Mouse (Mus musculus): ENCODE data around the gene Gm17949.

The Gm17949 gene

GRCm38 (mm10) chr17:57011236-57012141, at the start of gene Gm17949, which contains the start of gene Gtf2f1:
Gene Gm17949 (plus strand): TSS chr17:57011469.
Gene Gtf2f1 (minus strand): TSS chr17:57011288.
- DNase-seq = peak; percentile 95

GRCm38 (mm10) chr17:56961880-56962279, 49.4 kb upstream of the Gm17949 start:
- no peak for DNase-seq

DNA sequence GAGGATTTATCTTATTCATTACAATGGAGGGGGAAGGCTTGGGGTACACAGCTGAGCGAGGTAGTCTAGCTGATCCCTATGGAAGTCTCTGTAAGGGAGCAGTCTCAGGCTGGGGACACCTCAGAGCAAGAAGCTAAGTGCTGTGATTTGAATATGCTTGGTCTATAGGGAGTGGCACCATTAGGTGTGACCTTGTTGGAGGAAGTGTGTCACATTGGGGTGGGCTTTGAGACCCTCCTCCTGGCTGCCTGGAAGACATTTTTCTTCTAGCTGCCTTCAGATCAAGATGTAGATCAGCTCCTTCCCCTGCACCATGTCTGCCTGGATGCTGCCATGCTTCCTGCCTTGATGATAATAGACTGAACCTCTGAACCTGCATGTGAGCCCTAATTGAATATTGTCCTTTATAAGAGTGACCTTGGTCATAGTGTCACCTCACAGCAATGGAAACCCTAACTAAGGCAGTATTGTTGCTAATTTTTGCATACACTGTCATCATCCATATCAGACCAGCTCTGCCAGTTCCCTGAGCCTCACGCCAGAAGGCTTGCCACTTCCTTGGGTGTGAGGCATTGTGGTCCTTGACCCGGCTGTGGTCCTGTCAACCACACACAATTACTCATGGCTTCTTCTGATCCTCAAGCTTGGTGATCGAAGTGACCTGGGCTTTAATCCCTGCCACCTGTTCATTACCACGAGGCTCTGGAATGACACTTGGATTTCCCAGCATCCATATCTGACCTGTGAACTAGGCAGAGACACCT, 48.4 kb upstream of the Gm17949 start:
- DNase-seq = no peak

DNA sequence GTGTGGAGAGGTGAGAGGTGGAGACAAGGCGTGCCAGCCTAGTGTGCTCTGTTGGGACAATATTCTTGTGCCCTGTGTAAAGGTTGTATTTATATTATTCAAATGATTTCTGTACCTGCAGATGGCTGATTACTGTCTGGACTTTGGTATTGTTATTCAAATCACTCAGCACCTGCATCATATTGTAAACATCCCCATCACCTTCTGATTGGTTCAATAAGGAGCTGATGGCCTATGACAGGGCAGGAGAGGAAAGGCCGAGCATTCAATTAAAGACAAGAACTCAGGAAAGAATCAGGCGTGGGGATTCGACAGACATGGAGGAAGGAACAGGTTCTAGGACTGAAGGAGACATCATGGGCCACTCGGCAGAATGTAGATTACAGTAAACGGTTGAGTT, 47.6 kb upstream of the Gm17949 start:
- no peak for DNase-seq

DNA sequence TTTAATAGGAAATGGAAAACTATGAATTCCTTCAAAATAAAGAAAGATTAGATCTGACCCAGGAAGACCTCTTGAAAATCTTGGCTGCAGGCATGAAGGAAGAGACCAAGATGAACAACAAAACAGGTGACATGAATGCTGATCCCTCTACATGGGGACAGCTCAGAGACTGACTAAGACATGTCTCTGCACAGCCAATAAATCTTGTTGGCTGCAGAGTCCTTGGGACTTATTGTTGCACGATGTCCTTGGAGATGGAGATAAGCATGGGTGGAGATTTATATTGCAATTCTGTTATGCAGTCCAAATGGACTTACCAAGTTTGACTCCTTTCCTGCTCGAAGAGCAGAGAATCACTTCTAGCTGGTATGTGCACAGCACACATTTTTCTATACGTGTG, 41.9 kb upstream of the Gm17949 start:
- DNase-seq = no peak

GRCm38 (mm10) chr17:56970081-56970480, 41.2 kb upstream of the Gm17949 start:
- DNase-seq = no peak

GRCm38 (mm10) chr17:56973956-56974707, 37.1 kb upstream of the Gm17949 start:
- DNase-seq = no peak

- DNase-seq = no peak
Measured at GRCm38 (mm10) chr17:56974708-56975240, 36.5 kb upstream of the Gm17949 start.

DNA sequence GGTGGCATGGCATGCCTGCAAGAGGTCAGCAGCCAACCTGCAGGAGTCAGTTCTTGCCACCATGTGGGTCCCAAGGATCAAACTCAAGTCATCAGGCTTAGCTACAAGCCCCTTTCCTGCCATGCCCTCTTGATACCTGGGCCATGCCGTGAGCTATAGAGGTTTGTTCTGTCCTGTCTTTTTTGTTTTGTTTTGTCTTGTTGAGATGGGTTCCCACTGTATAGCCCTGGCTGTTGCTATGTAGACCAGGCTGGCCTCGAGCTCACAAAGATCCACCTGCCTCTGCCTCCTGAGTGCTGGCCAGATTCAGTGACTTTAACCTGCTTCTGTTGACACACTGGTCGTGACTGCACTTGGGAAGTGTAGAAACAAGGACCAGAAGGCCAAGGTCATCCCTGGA, 35.9 kb upstream of the Gm17949 start:
- DNase-seq = no peak

GRCm38 (mm10) chr17:56976531-56977390, 34.5 kb upstream of the Gm17949 start:
- DNase-seq = peak in 1 of 2 experiments; percentile 3

DNA sequence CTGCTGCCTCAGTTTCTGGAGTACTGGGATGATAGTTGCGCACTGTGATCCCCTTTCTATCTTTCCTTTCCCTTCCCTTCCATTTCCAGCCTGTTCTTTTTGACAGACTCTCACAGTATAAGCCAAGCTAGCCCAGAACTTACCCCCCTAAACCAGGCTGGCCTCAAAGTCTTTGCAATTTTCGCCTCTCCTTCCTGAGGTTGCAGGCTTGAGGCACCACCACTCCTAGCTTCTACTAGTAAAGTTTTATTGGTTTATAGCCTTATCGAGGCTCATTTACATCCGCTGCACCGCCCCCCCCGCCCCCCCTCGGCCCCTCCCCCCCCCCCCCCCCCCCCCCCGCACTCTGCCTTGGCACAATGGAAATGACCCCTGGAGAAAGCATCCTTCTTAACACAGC, 31.7 kb upstream of the Gm17949 start:
- DNase-seq = no peak

- no peak for DNase-seq
Measured at GRCm38 (mm10) chr17:56981049-56981448, 30.2 kb upstream of the Gm17949 start.

DNA sequence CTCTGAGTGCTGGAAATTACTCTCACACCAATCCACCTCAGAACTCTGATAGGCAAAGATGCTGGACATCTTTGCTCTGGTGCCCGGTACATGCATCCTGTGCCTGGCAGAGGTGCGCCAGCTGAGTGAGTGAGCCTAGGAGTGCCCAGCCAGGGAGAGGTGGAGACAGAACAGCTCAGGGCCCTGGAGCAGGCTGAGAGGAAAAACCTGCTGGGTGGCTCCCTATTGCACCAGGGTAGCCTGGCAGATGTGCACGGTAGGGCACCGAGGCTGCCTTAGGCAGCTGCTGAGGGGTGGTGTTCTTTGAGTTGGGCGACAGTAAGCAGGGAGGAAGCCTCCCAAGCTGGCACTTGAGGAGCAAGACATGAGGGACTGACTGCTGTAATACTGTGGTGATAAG, 29.3 kb upstream of the Gm17949 start, which contains the start of gene Acer1:
Gene Acer1, minus strand, starts transcription at position 114 of the 400 bp plus-strand sequence.
- no peak for DNase-seq

DNA sequence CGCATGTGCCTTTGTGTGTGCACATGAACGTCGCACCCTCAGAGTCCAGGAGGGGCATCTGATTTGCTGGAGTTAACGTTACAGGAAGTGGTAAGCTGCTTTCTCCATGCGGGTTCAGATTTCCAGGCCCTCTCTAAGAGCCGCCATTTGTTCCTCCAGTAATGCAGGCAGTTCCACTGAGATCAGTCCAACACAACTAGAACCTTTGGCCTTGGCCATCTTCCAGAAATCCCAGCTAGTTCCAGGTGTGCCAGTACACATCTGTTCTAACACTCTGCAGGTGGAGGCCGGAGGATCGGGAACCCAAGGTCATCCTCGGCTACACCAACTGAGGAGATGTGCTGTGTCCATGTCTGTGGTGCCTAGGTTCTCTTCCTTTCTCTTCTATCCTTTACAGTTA, 26.4 kb upstream of the Gm17949 start:
- DNase-seq = peak in 1 of 2 experiments; percentile 17

- DNase-seq = peak in 1 of 2 experiments; percentile 4
Measured at GRCm38 (mm10) chr17:56985656-56986055, 25.6 kb upstream of the Gm17949 start.

- peak in 1 of 2 experiments; percentile 5 for DNase-seq
Measured at GRCm38 (mm10) chr17:56986105-56986805, 25.0 kb upstream of the Gm17949 start.

DNA sequence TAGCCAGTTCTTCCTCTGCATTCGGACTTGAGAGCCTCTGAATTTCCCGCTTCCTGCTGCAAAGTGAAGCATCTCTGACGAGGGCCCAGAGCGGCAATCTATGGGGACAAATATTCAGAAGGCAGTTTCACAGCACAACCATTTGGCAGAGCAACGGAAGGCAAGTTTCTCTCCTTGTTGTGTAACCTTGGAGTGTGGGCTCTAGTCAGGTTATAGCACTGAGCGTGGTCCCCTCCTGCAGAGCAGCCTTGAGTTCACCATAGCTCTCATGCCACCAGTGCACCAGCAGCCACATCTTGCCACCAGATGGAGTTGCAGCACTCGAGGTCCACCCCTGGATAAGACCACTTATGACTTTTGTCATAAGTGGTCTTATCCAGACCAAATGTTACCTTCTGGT, 22.8 kb upstream of the Gm17949 start:
- peak in 1 of 2 experiments; percentile 18 for DNase-seq

- peak in 1 of 2 experiments; percentile 9 for DNase-seq
Measured at GRCm38 (mm10) chr17:56988921-56989430, 22.3 kb upstream of the Gm17949 start.

DNA sequence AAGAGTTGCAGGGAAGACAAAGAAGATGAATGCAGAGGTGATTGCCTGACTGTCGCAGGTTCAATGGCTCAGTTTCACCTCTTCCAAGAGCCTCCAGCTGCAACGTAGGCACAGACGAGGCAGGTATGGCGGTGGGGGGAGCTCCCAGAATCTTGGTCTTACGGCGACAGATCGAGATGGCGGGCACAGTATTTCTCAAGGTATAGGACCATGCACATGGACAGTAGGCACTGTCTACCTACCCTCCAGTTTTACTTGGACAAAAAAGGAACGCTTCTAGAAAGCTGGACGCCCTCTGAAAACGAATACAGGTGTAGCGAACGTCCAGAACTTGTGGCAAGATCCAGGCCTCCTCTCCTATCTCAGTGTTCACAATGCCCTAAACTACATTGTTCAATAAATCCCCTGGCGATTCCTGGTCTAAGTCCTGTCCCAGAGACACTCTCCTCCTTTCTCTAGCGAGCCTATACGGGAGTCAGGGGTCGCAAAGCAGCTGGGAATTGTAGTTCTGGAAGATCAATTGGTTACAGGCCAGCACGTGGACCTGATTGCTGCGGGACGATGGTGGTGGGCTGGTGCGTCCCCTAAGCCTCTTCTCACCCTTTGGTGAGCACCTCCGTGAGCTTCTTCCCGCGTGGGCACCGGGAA, 21.7 kb upstream of the Gm17949 start:
- DNase-seq = peak; percentile 19 to 82

- peak; percentile 96 for DNase-seq
Measured at GRCm38 (mm10) chr17:56990115-56990746, 21.0 kb upstream of the Gm17949 start, which contains the start of gene Clpp. Gene Clpp (plus strand): TSS chr17:56990305.
